Mouse (Mus musculus): Measurements from ENCODE around the gene Olfr1381. TPM values are rescaled to one million over a fixed set of nuclear protein-coding genes. Genes with fewer than 3 reads are reported as not detected.

The Olfr1381 gene
- polyA plus RNA-seq, 1 experiment from 2014 or later = not detected

Other genes starting within 250 kb of the Olfr1381 start
- gene Olfr10, start 238.7 kb upstream of the Olfr1381 start, polyA plus RNA-seq (2016; fragmentation: Nextera tagmentation; extraction: Ambion mirVana) = not detected in 2 replicates
- gene Olfr1391, start 220.7 kb upstream of the Olfr1381 start, polyA plus RNA-seq (2016; fragmentation: Nextera tagmentation; extraction: Ambion mirVana) = not detected in 2 replicates
- not detected in 2 replicates for gene Olfr1390, start 208.3 kb upstream of the Olfr1381 start, polyA plus RNA-seq (2016; fragmentation: Nextera tagmentation; extraction: Ambion mirVana)
- not detected in 2 replicates for gene Olfr1389, start 120.4 kb upstream of the Olfr1381 start, polyA plus RNA-seq (2016; fragmentation: Nextera tagmentation; extraction: Ambion mirVana)
- 0.42 and 0.57 TPM in 2 replicates for gene Olfr1388, start 106.8 kb upstream of the Olfr1381 start, polyA plus RNA-seq (2016; fragmentation: Nextera tagmentation; extraction: Ambion mirVana)
- gene Olfr1387, start 88.1 kb upstream of the Olfr1381 start, polyA plus RNA-seq (2016; fragmentation: Nextera tagmentation; extraction: Ambion mirVana) = not detected in 2 replicates
- not detected in 2 replicates for gene Olfr1386, start 78.4 kb upstream of the Olfr1381 start, polyA plus RNA-seq (2016; fragmentation: Nextera tagmentation; extraction: Ambion mirVana)
- not detected in 2 replicates for gene Olfr1385, start 54.4 kb upstream of the Olfr1381 start, polyA plus RNA-seq (2016; fragmentation: Nextera tagmentation; extraction: Ambion mirVana)
- gene Olfr1384, start 36.7 kb upstream of the Olfr1381 start, polyA plus RNA-seq (2016; fragmentation: Nextera tagmentation; extraction: Ambion mirVana) = not detected in 2 replicates
- gene Olfr1383, start 23.8 kb upstream of the Olfr1381 start, polyA plus RNA-seq (2016; fragmentation: Nextera tagmentation; extraction: Ambion mirVana) = not detected in 2 replicates
- not detected in 2 replicates for gene Olfr1382, start 15.2 kb upstream of the Olfr1381 start, polyA plus RNA-seq (2016; fragmentation: Nextera tagmentation; extraction: Ambion mirVana)
- gene Olfr1380, start 13.4 kb downstream of the Olfr1381 start, polyA plus RNA-seq (2016; fragmentation: Nextera tagmentation; extraction: Ambion mirVana) = not detected in 2 replicates
- gene Flt4, start 65.8 kb downstream of the Olfr1381 start, polyA plus RNA-seq (2016; fragmentation: Nextera tagmentation; extraction: Ambion mirVana) = 5.6 and 6.0 TPM in 2 replicates
- not detected in 2 replicates for gene Scgb3a1, start 120.2 kb downstream of the Olfr1381 start, polyA plus RNA-seq (2016; fragmentation: Nextera tagmentation; extraction: Ambion mirVana)
- gene Cnot6, start 169.3 kb downstream of the Olfr1381 start, polyA plus RNA-seq (2016; fragmentation: Nextera tagmentation; extraction: Ambion mirVana) = 60.7 and 61.7 TPM in 2 replicates